Mouse (Mus musculus): ENCODE results near the gene Fbh1. TPM values are rescaled to one million over a fixed set of nuclear protein-coding genes. Genes with fewer than 3 reads are reported as not detected.

The Fbh1 gene
- polyA plus RNA-seq, 1 experiment from 2014 or later, result 134 TPM

- Histone ChIP-seq H3K4me1 (ENCODE audit: control insufficient read depth, insufficient read depth, low read length) (peaks cover 8% of the 10 kb centered on the region), H3K9ac (ENCODE audit: low read length) (no peak overlapping the region), H3K27ac (ENCODE audit: low read depth, low read length) (no peak overlapping the region), H3K4me3 (ENCODE audit: low read depth, low read length) (no peak overlapping the region), H3K27me3 (ENCODE audit: control insufficient read depth, insufficient read depth, low read length) (no peaks in the 10 kb centered on the region), H3K9me3 (ENCODE audit: control insufficient read depth, low read length) (no peaks in the 10 kb centered on the region), H3K36me3 (ENCODE audit: control insufficient read depth, insufficient read depth, low read length) (no peaks in the 10 kb centered on the region; the same call in 1 of the 2 replicates), H3K4me2 (ENCODE audit: low read depth) (no peak overlapping the region)
- DNase-seq (ENCODE audit: low spot score), result no peak
- 83% methylated on average over 10 of the region's 10 CpGs for WGBS
- no peak for ATAC-seq (ENCODE audit: insufficient read depth, low FRiP score, low TSS enrichment)
Observed at GRCm38 (mm10) chr2:11774426-11774825, 3.0 kb downstream of the Fbh1 start.

DNA sequence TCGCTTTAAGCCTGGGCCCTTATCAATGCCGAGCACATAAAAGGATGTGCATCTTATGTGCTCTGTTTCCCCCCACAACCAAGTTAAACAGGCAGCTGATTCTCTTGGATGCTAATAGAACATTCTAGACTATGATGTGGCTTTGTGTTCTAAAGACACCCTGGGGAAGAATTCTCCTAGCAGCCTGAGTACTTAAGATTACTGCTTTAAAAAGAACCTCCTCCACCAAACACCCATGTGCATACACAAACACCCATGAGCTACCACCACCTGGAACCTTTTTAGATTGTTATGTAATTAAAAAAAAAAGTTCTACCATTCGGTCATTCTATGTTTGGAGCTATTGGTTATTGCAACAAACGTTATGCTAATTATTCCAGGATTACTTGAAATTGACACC, 5.0 kb downstream of the Fbh1 start:
- no peak overlapping the region for H3K9ac ChIP-seq (ENCODE audit: low read length)
- no peaks in the 10 kb centered on the region for H3K27me3 ChIP-seq (ENCODE audit: control insufficient read depth, insufficient read depth, low read length)
- ATAC-seq (ENCODE audit: insufficient read depth, low FRiP score, low TSS enrichment) (no peak), DNase-seq (ENCODE audit: low spot score) (no peak)
- H3K9me3 ChIP-seq (ENCODE audit: control insufficient read depth, low read length), result no peaks in the 10 kb centered on the region
- H3K4me2 ChIP-seq (ENCODE audit: low read depth), result no peak overlapping the region
- no peak overlapping the region for H3K27ac ChIP-seq (ENCODE audit: low read depth, low read length)
- H3K4me1 ChIP-seq (ENCODE audit: control insufficient read depth, insufficient read depth, low read length), result peaks cover 4% of the 10 kb centered on the region
- peaks cover 3% of the 10 kb centered on the region; the same call in 1 of the 2 replicates for H3K36me3 ChIP-seq (ENCODE audit: control insufficient read depth, insufficient read depth, low read length)
- H3K4me3 ChIP-seq (ENCODE audit: low read depth, low read length), result no peak overlapping the region
- 89% methylated on average over 4 of the region's 4 CpGs for WGBS

DNA sequence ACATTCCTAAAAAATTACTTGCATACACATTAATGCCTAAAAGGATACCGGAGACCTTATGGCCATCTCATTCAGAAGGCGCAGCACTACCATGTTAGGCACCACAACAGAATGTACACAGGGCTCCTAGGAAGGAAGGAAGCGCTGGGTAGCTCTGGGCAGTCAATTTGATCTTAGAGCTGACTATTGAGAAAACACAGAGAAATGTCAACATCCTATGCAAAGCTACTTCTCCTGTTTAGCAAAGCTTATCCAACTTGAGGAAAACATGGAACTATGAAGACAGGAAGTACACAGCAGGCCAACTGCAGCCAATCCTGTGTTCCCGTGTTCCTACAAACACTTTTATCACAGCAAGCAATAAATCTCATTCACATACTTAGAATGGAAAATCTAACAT, 5.7 kb downstream of the Fbh1 start:
- no peaks in the 10 kb centered on the region for H3K9me3 ChIP-seq (ENCODE audit: control insufficient read depth, low read length)
- ATAC-seq (ENCODE audit: insufficient read depth, low FRiP score, low TSS enrichment) (no peak), DNase-seq (ENCODE audit: low spot score) (no peak)
- H3K9ac ChIP-seq (ENCODE audit: low read length), result no peak overlapping the region
- H3K27ac ChIP-seq (ENCODE audit: low read depth, low read length), result no peak overlapping the region
- H3K4me3 ChIP-seq (ENCODE audit: low read depth, low read length), result no peak overlapping the region
- H3K4me1 ChIP-seq (ENCODE audit: control insufficient read depth, insufficient read depth, low read length), result peaks cover 3% of the 10 kb centered on the region
- 87% methylated on average over 4 of the region's 4 CpGs for WGBS
- H3K36me3 ChIP-seq (ENCODE audit: control insufficient read depth, insufficient read depth, low read length), result peaks cover 3% of the 10 kb centered on the region; the same call in 1 of the 2 replicates
- no peak overlapping the region for H3K4me2 ChIP-seq (ENCODE audit: low read depth)
- H3K27me3 ChIP-seq (ENCODE audit: control insufficient read depth, insufficient read depth, low read length), result no peaks in the 10 kb centered on the region

DNA sequence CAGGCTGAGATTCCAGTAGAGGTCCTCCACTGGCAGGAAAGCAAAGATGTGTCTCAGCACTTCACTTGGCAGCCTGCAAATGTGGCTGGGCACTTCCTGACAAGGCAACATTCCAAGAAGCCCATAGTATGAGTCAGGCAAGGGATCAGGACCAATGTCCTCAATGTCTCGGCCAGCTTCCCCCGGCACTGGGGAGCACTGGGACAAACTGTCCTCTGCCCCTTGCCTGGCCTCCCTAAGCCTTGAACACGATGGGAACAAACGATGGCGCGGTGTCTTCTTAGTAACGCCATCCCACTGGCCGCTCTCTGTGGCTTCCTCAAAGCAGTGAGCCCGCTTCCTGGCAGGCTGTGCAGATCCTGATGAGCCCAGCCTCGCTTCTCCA, 10.2 kb downstream of the Fbh1 start:
- Histone ChIP-seq H3K4me2 (ENCODE audit: low read depth) (no peak overlapping the region), H3K9ac (ENCODE audit: low read length) (no peak overlapping the region), H3K36me3 (ENCODE audit: control insufficient read depth, insufficient read depth, low read length) (peaks cover 14% of the 10 kb centered on the region), H3K9me3 (ENCODE audit: control insufficient read depth, low read length) (no peaks in the 10 kb centered on the region), H3K4me3 (ENCODE audit: low read depth, low read length) (no peak overlapping the region), H3K4me1 (ENCODE audit: control insufficient read depth, insufficient read depth, low read length) (no peaks in the 10 kb centered on the region), H3K27ac (ENCODE audit: low read depth, low read length) (no peak overlapping the region), H3K27me3 (ENCODE audit: control insufficient read depth, insufficient read depth, low read length) (no peaks in the 10 kb centered on the region)
- DNase-seq (ENCODE audit: low spot score) (no peak), ATAC-seq (ENCODE audit: insufficient read depth, low FRiP score, low TSS enrichment) (no peak)
- WGBS, result 92% methylated on average over 10 of the region's 10 CpGs

DNA sequence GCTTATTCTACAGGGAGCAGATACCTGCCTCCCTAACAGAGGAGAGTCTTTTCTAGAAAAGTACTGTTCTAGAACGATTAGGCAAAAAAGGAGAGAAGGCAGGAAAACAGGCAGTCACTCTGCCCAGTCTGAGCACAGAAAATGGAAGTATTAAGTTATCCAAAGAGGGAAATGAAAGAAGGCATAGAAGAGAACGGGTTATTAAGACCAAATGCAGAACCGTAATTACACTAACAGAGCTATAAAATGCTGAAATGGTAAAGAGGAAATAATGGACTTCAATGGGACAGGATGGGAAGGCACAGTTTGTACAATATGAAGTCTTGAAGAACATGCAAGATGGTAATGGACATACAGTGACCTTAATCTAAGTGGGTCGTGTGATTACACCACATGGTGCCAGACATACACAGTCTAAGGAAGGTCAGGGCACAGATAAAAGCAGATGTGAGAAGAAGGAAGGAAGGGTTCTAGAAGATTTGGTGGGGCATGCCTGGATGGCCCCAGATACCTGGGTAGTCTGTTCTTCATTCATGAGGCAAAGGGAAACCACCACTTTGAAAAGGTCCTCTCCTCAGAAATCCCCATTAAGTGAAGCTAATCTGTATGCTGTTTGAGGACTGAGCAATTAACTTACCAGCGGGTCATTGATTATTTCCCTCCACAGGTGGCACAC, 10.8 kb downstream of the Fbh1 start:
- ATAC-seq (ENCODE audit: insufficient read depth, low FRiP score, low TSS enrichment), result no peak
- peaks cover 14% of the 10 kb centered on the region for H3K36me3 ChIP-seq (ENCODE audit: control insufficient read depth, insufficient read depth, low read length)

GRCm38 (mm10) chr2:11765694-11766093, 11.7 kb downstream of the Fbh1 start:
- no peak overlapping the region for H3K27ac ChIP-seq (ENCODE audit: low read depth, low read length)
- no peak for ATAC-seq (ENCODE audit: insufficient read depth, low FRiP score, low TSS enrichment)
- H3K36me3 ChIP-seq (ENCODE audit: control insufficient read depth, insufficient read depth, low read length), result peaks cover 16% of the 10 kb centered on the region
- no peak for DNase-seq (ENCODE audit: low spot score)
- H3K4me1 ChIP-seq (ENCODE audit: control insufficient read depth, insufficient read depth, low read length), result no peaks in the 10 kb centered on the region
- H3K4me2 ChIP-seq (ENCODE audit: low read depth), result no peak overlapping the region
- H3K9ac ChIP-seq (ENCODE audit: low read length), result no peak overlapping the region
- 89% methylated on average over 4 of the region's 4 CpGs for WGBS
- no peak overlapping the region for H3K4me3 ChIP-seq (ENCODE audit: low read depth, low read length)
- no peaks in the 10 kb centered on the region for H3K27me3 ChIP-seq (ENCODE audit: control insufficient read depth, insufficient read depth, low read length)
- no peaks in the 10 kb centered on the region for H3K9me3 ChIP-seq (ENCODE audit: control insufficient read depth, low read length)

More for the DNA sequence above, 10.8 kb downstream of the Fbh1 start:
- Histone ChIP-seq H3K4me3 (ENCODE audit: low read depth, low read length) (no peak overlapping the region), H3K27me3 (ENCODE audit: control insufficient read depth, insufficient read depth, low read length) (no peaks in the 10 kb centered on the region), H3K9ac (ENCODE audit: low read length) (no peak overlapping the region), H3K9me3 (ENCODE audit: control insufficient read depth, low read length) (no peaks in the 10 kb centered on the region), H3K27ac (ENCODE audit: low read depth, low read length) (no peak overlapping the region), H3K4me2 (ENCODE audit: low read depth) (no peak overlapping the region), H3K4me1 (ENCODE audit: control insufficient read depth, insufficient read depth, low read length) (no peaks in the 10 kb centered on the region)
- WGBS, result 79% methylated on average over 5 of the region's 5 CpGs
- DNase-seq (ENCODE audit: low spot score), result no peak

GRCm38 (mm10) chr2:11762541-11762940, 14.8 kb downstream of the Fbh1 start:
- DNase-seq (ENCODE audit: low spot score), result no peak
- H3K9ac ChIP-seq (ENCODE audit: low read length), result no peak overlapping the region
- no peak for ATAC-seq (ENCODE audit: insufficient read depth, low FRiP score, low TSS enrichment)
- H3K9me3 ChIP-seq (ENCODE audit: control insufficient read depth, low read length), result no peaks in the 10 kb centered on the region
- H3K27ac ChIP-seq (ENCODE audit: low read depth, low read length), result no peak overlapping the region
- peaks cover 24% of the 10 kb centered on the region for H3K36me3 ChIP-seq (ENCODE audit: control insufficient read depth, insufficient read depth, low read length)
- H3K4me3 ChIP-seq (ENCODE audit: low read depth, low read length), result no peak overlapping the region
- WGBS, result 94% methylated on average over 4 of the region's 4 CpGs
- no peaks in the 10 kb centered on the region for H3K27me3 ChIP-seq (ENCODE audit: control insufficient read depth, insufficient read depth, low read length)
- H3K4me1 ChIP-seq (ENCODE audit: control insufficient read depth, insufficient read depth, low read length), result no peaks in the 10 kb centered on the region
- no peak overlapping the region for H3K4me2 ChIP-seq (ENCODE audit: low read depth)

DNA sequence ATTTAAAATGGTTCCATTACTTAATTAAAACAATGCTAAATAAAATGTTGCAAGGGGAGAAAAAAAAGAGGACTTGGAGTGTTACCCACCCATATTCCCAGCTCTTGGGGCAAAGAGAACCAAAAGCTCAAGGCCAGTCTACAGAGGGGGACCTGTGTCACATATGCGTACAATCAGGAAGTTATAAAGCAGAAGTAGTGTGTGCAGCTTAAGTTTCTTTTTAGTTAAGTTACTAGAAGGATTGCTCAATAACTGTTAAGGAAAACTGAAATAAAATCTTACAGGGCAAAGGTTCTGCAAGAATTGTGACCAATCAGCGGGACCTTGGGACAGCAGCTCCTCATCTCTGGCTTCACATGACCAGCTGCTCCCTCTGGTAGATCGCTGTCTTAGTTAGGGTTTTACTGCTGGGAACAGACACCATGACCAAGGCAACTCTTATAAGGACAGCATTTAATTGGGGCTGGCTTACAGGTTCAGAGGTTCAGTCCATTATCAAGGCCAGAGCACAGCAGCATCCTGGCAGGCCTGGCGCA, 37.8 kb downstream of the Fbh1 start:
- ATAC-seq (ENCODE audit: insufficient read depth, low FRiP score, low TSS enrichment), result no peak
- Histone ChIP-seq H3K27me3 (ENCODE audit: control insufficient read depth, insufficient read depth, low read length) (no peaks in the 10 kb centered on the region), H3K36me3 (ENCODE audit: control insufficient read depth, insufficient read depth, low read length) (peaks cover 15% of the 10 kb centered on the region), H3K4me2 (ENCODE audit: low read depth) (no peak overlapping the region), H3K4me1 (ENCODE audit: control insufficient read depth, insufficient read depth, low read length) (no peaks in the 10 kb centered on the region), H3K9ac (ENCODE audit: low read length) (no peak overlapping the region), H3K27ac (ENCODE audit: low read depth, low read length) (no peak overlapping the region), H3K9me3 (ENCODE audit: control insufficient read depth, low read length) (no peaks in the 10 kb centered on the region), H3K4me3 (ENCODE audit: low read depth, low read length) (no peak overlapping the region)
- WGBS, result 94% methylated on average over 4 of the region's 4 CpGs
- DNase-seq (ENCODE audit: low spot score), result no peak

DNA sequence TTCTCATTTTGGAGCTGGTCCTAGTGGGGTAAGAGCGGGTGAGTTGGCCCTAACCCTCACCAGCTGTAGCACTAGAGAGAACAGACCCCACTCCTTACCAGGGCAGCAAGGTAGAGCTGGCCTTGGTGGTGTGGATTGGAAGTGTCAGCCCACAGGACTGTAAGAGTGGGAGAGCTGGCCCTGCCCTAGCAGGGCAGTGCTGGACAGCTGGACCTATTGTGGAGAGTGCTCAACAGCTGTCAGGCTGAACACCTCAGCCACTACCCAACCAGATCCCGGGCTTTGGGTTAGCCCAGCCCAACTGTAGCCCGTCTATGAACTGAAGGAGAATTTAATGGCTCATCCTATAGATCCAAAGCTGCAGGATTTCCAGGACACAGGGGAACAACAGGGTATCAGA, 38.6 kb downstream of the Fbh1 start:
- WGBS, result 89% methylated on average over 3 of the region's 3 CpGs
- H3K9ac ChIP-seq (ENCODE audit: low read length), result no peak overlapping the region
- H3K27ac ChIP-seq (ENCODE audit: low read depth, low read length), result no peak overlapping the region
- ATAC-seq (ENCODE audit: insufficient read depth, low FRiP score, low TSS enrichment), result no peak
- no peaks in the 10 kb centered on the region for H3K9me3 ChIP-seq (ENCODE audit: control insufficient read depth, low read length)
- no peak overlapping the region for H3K4me3 ChIP-seq (ENCODE audit: low read depth, low read length)
- H3K4me2 ChIP-seq (ENCODE audit: low read depth), result no peak overlapping the region
- peaks cover 15% of the 10 kb centered on the region for H3K36me3 ChIP-seq (ENCODE audit: control insufficient read depth, insufficient read depth, low read length)
- no peaks in the 10 kb centered on the region for H3K27me3 ChIP-seq (ENCODE audit: control insufficient read depth, insufficient read depth, low read length)
- DNase-seq (ENCODE audit: low spot score), result no peak
- no peaks in the 10 kb centered on the region for H3K4me1 ChIP-seq (ENCODE audit: control insufficient read depth, insufficient read depth, low read length)
